Mouse (Mus musculus) midbrain, embryonic 13.5 days (tissue): Measurements from ENCODE around the gene Ubap2. TPM values are rescaled to one million over a fixed set of nuclear protein-coding genes. Genes with fewer than 3 reads are reported as not detected.

Experiments used
- ATAC-seq: fragments of 200-750 bp; cut with Nextera tagmentation; 2 replicates; pipeline ENCODE4 v1.8.0; 2017; ENCODE audit warnings: mild to moderate bottlenecking, moderate TSS enrichment, moderate library complexity
- H3K27ac ChIP-seq: fragments of 300-500 bp; sonication (generic); 2 replicates; pipeline ENCODE4 v1.5.1; 2015; ENCODE audit warnings: inconsistent platforms, mild to moderate bottlenecking, moderate library complexity
- H3K27me3 ChIP-seq: fragments of 300-500 bp; sonication (generic); 2 replicates; pipeline ENCODE4 v1.6.1; 2015; ENCODE audit warnings: mild to moderate bottlenecking, inconsistent platforms
- H3K36me3 ChIP-seq: fragments of 300-500 bp; sonication (generic); 2 replicates; pipeline ENCODE4 v1.6.1; 2015; ENCODE audit warnings: mild to moderate bottlenecking, inconsistent platforms
- H3K4me1 ChIP-seq: fragments of 300-500 bp; sonication (generic); replicated peaks from 2 replicates; pipeline ENCODE4 v1.6.1; 2015; ENCODE audit warnings: inconsistent platforms
- H3K4me2 ChIP-seq: fragments of 300-500 bp; sonication (generic); replicated peaks from 2 replicates; pipeline ENCODE4 v1.6.1; 2015; ENCODE audit warnings: moderate library complexity, mild to moderate bottlenecking, inconsistent platforms
- H3K4me3 ChIP-seq: fragments of 300-500 bp; sonication (generic); replicated peaks from 2 replicates; pipeline ENCODE4 v1.5.1; 2015; ENCODE audit warnings: mild to moderate bottlenecking, inconsistent platforms
- H3K9ac ChIP-seq: fragments of 300-500 bp; sonication (generic); replicated peaks from 2 replicates; pipeline ENCODE4 v1.6.1; 2015; ENCODE audit warnings: mild to moderate bottlenecking, inconsistent platforms
- H3K9me3 ChIP-seq: fragments of 300-500 bp; sonication (generic); 2 replicates; pipeline ENCODE4 v1.6.1; 2016; ENCODE audit warnings: mild to moderate bottlenecking, inconsistent platforms
- WGBS: fragments of 180-500 bp; shearing (Covaris S2); methylation state at CpG from one replicate; pipeline ENCODE4 v1.1.7; 2015; 5-methylcytosine and 5-hydroxymethylcytosine counted together
- polyA plus RNA-seq: library from polyadenylated mRNA; unstranded; fragments of >200 nt; fragmentation: Nextera tagmentation; extraction: Ambion mirVana; gene quantifications from 2 replicates; pipeline ENCODE4 v1.2.1, GENCODE M21; 2015

Ubap2 gene
- polyA plus RNA-seq, 1 experiment from 2014 or later: 59.7 TPM

DNA sequence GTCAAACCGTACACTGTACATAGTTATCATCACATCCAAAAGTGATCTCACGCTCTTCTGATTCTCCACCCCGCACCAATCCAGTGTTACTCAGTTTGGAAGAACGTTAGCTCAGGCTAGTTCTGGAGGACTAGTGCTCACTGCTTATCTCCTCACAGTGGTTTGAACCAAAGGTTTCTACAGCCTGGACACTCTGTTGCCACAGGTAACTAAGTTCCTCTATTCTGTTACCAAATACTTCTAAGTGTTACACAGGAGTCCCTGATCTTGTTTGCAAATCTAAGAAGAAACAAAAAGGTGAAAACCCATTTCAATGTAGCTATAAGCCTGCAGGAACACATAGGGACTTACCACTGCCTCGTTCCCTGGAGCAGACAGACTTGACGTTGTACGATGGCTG, 21.0 kb upstream of the Ubap2 start:
- Histone ChIP-seq H3K4me3 (no peak overlapping the region), H3K9ac (no peak overlapping the region), H3K27ac (no peak overlapping the region), H3K27me3 (no peaks in the 10 kb centered on the region), H3K36me3 (peaks cover 98% of the 10 kb centered on the region), H3K9me3 (no peaks in the 10 kb centered on the region), H3K4me2 (no peak overlapping the region), H3K4me1 (no peaks in the 10 kb centered on the region)
- WGBS: 95% methylated on average over 7 of the region's 7 CpGs
- ATAC-seq: no peak

- ATAC-seq: no peak
- no peaks in the 10 kb centered on the region for H3K27me3 ChIP-seq
- H3K4me2 ChIP-seq: no peak overlapping the region
- WGBS: 93% methylated on average over 11 of the region's 11 CpGs
- no peaks in the 10 kb centered on the region for H3K9me3 ChIP-seq
- H3K36me3 ChIP-seq: peaks cover 98% of the 10 kb centered on the region
- H3K9ac ChIP-seq: no peak overlapping the region
- no peak overlapping the region for H3K4me3 ChIP-seq
- no peaks in the 10 kb centered on the region for H3K4me1 ChIP-seq
- H3K27ac ChIP-seq: no peak overlapping the region
These were observed 20.6 kb upstream of the Ubap2 start for GRCm38 (mm10) chr4:41295507-41295906.

GRCm38 (mm10) chr4:41293907-41294306, 19.0 kb upstream of the Ubap2 start:
- Histone ChIP-seq H3K4me2 (no peak overlapping the region), H3K27me3 (no peaks in the 10 kb centered on the region), H3K4me1 (no peaks in the 10 kb centered on the region), H3K9me3 (no peaks in the 10 kb centered on the region), H3K27ac (no peak overlapping the region), H3K4me3 (no peak overlapping the region), H3K36me3 (peaks cover 91% of the 10 kb centered on the region), H3K9ac (no peak overlapping the region)
- ATAC-seq: no peak
- WGBS: 77% methylated on average over 4 of the region's 4 CpGs

DNA sequence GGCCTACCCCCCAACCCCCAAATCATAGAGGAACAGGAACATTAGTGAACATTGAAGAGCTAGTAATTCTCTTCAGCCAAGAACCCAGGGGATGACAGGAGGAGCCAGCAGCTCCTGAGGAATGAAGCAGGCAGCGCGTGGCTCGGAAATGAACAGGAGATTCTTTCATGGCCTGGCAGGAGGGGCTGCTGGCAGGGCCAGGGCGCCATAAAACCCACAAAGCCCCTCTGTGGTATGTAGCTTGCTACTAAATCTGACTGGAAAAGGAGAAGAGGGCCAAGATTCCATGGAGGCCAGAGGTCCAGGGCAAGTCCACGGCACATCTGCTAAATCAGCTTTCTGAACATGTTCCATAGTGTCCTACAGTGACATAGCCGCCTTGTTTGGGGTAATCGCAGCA, 14.9 kb upstream of the Ubap2 start:
- ATAC-seq: no peak
- Histone ChIP-seq H3K4me2 (no peak overlapping the region), H3K27ac (no peak overlapping the region), H3K4me1 (no peaks in the 10 kb centered on the region), H3K36me3 (peaks cover 50% of the 10 kb centered on the region), H3K9ac (no peak overlapping the region), H3K4me3 (no peak overlapping the region), H3K9me3 (no peaks in the 10 kb centered on the region), H3K27me3 (no peaks in the 10 kb centered on the region)
- 86% methylated on average over 7 of the region's 7 CpGs for WGBS

DNA sequence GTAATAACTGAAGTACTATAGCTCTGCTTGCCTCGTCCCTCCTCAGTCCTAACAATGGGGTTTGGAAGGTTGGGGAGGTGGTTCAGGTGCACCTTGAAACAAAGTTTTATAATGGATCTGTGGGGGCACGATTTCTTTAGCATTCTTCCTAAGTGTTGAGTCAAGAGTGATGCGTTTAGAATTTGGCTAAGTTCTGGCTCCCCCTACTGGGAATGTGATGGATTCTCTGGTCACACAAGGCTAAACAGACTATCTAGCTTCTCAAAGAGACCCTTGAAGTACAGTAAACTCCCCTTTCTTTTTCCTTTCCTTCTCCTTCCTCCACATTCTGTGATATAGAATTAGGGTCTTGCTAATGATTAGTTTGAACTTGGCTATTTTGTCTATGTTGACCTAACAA, 11.5 kb upstream of the Ubap2 start:
- H3K9me3 ChIP-seq: no peaks in the 10 kb centered on the region
- no peak for ATAC-seq
- 22% methylated on average over 3 of the region's 3 CpGs for WGBS
- peaks cover 18% of the 10 kb centered on the region for H3K36me3 ChIP-seq
- no peaks in the 10 kb centered on the region for H3K4me1 ChIP-seq
- no peak overlapping the region for H3K27ac ChIP-seq
- no peak overlapping the region for H3K4me2 ChIP-seq
- no peak overlapping the region for H3K4me3 ChIP-seq
- no peak overlapping the region for H3K9ac ChIP-seq
- H3K27me3 ChIP-seq: no peaks in the 10 kb centered on the region

DNA sequence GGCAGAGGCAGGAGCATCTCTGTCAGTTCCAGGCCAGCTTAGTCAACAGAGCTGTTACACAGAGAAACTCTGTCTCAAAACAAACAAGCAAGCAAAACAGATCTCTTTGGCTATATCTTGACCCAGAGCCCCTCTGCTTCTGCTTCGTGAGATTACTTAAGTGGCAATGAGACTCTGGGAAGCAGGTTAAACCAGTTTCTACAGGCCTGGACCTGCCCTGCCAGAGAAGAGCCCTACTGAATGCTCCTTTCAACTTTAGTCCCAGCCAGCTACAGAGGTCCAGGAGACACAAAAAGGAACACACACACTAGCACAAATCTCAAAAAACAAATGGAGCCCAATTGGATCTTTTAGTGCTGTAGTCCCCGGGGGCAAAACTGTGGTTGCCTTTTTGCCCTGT, 9.1 kb upstream of the Ubap2 start:
- WGBS: 85% methylated on average over 2 of the region's 2 CpGs
- Histone ChIP-seq H3K9ac (no peak overlapping the region), H3K9me3 (no peaks in the 10 kb centered on the region), H3K4me2 (no peak overlapping the region), H3K27me3 (no peaks in the 10 kb centered on the region), H3K4me1 (no peaks in the 10 kb centered on the region), H3K36me3 (no peaks in the 10 kb centered on the region), H3K27ac (no peak overlapping the region), H3K4me3 (no peak overlapping the region)
- ATAC-seq: no peak

GRCm38 (mm10) chr4:41275927-41276326, 983 bp upstream of the Ubap2 start:
- H3K4me3 ChIP-seq: peak overlapping the region; percentile 86
- H3K9me3 ChIP-seq: no peaks in the 10 kb centered on the region
- H3K9ac ChIP-seq: 0 out of 2 replicates have a peak overlapping the region, but pooled peaks have one; percentile 54
- peaks cover 4% of the 10 kb centered on the region; the same call in 1 of the 2 replicates for H3K36me3 ChIP-seq
- H3K27ac ChIP-seq: no peak overlapping the region
- peak overlapping the region; percentile 92 for H3K4me2 ChIP-seq
- WGBS: 75% methylated on average over 5 of the region's 5 CpGs
- ATAC-seq: no peak
- no peaks in the 10 kb centered on the region for H3K27me3 ChIP-seq
- peaks cover 31% of the 10 kb centered on the region for H3K4me1 ChIP-seq

- Histone ChIP-seq H3K27ac (peak overlapping the region; percentile 90), H3K27me3 (no peaks in the 10 kb centered on the region), H3K4me2 (peak overlapping the region; percentile 92), H3K9ac (peak overlapping the region; percentile 92), H3K9me3 (no peaks in the 10 kb centered on the region), H3K4me3 (peak overlapping the region; percentile 86), H3K36me3 (peaks cover 16% of the 10 kb centered on the region), H3K4me1 (peaks cover 31% of the 10 kb centered on the region)
- peak; percentile 22 for ATAC-seq
- WGBS: 3% methylated on average over 18 of the region's 18 CpGs
These were observed 466 bp downstream of the Ubap2 start for GRCm38 (mm10) chr4:41274377-41274979.

GRCm38 (mm10) chr4:41268133-41268532, 6.8 kb downstream of the Ubap2 start:
- H3K9ac ChIP-seq: no peak overlapping the region
- H3K36me3 ChIP-seq: peaks cover 38% of the 10 kb centered on the region
- no peaks in the 10 kb centered on the region for H3K9me3 ChIP-seq
- no peak for ATAC-seq
- H3K4me1 ChIP-seq: peaks cover 14% of the 10 kb centered on the region
- no peak overlapping the region for H3K4me2 ChIP-seq
- H3K4me3 ChIP-seq: no peak overlapping the region
- no peak overlapping the region for H3K27ac ChIP-seq
- H3K27me3 ChIP-seq: no peaks in the 10 kb centered on the region

DNA sequence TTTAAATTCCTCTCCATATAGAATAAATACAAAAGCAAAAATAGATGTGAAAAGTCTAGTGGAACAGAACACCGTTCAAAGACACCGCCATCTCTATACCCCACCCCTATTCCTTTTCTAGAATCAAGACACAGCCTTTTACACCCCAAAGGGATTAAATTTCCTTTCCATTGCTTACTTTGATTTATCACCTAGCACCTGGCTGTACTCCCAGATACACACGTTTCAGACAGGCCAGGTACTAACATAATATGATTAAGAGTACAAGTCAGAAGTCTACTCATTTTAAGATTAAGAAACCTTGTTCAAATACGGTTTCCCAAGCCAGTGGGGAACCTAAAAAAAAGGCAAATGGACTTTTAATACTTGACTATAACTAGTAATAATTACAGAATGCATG, 8.6 kb downstream of the Ubap2 start:
- H3K4me3 ChIP-seq: no peak overlapping the region
- no peaks in the 10 kb centered on the region for H3K27me3 ChIP-seq
- H3K36me3 ChIP-seq: peaks cover 46% of the 10 kb centered on the region
- WGBS: 91% methylated on average over 4 of the region's 4 CpGs
- ATAC-seq: no peak
- H3K4me1 ChIP-seq: no peaks in the 10 kb centered on the region
- H3K4me2 ChIP-seq: no peak overlapping the region
- H3K27ac ChIP-seq: no peak overlapping the region
- H3K9ac ChIP-seq: no peak overlapping the region
- no peaks in the 10 kb centered on the region for H3K9me3 ChIP-seq

DNA sequence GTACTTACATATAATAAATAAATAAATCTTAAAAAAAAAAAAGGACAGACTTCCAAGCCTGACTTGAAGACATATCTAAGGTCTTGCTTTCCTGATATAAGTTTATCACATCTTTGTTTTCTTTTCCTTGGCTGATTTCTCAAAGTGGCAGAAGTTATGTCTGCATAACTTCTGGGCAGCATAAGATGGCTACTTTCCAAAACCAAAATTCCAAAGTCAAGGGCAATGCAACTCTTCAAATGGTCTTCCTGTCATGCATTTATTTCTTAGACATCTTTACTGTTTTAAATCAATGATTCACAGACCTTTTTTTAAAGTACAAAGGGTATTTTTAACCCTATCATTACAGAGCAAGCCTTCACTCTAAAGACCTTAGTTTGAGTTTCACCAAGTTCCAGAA, 14.3 kb downstream of the Ubap2 start:
- Histone ChIP-seq H3K4me1 (no peaks in the 10 kb centered on the region), H3K36me3 (peaks cover 21% of the 10 kb centered on the region), H3K4me2 (no peak overlapping the region), H3K9me3 (no peaks in the 10 kb centered on the region), H3K27me3 (no peaks in the 10 kb centered on the region), H3K9ac (no peak overlapping the region), H3K4me3 (no peak overlapping the region), H3K27ac (no peak overlapping the region)
- ATAC-seq: no peak

DNA sequence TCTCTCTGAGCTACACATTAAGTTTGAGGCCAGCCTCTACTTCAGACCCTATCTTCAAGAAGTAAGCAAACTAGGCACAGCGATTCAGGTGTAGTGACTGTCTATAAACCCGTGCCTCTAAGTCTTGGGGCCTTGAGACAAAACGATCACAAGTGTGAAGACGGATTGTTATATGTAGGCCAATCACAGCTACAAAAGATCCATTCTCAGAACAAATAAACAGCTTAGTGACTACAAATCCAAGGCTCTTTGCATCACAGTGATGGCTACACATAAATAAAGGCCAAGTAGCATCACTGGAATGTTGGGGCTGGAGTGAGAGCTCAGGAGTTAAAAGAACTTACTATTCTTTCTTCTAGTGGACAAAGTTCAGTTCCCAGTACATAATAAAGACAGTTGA, 15.9 kb downstream of the Ubap2 start:
- Histone ChIP-seq H3K27me3 (no peaks in the 10 kb centered on the region), H3K4me1 (no peaks in the 10 kb centered on the region), H3K4me2 (no peak overlapping the region), H3K36me3 (peaks cover 13% of the 10 kb centered on the region), H3K9me3 (no peaks in the 10 kb centered on the region), H3K9ac (no peak overlapping the region), H3K27ac (no peak overlapping the region), H3K4me3 (no peak overlapping the region)
- WGBS: 89% methylated on average over 4 of the region's 4 CpGs
- no peak for ATAC-seq

- H3K9ac ChIP-seq: no peak overlapping the region
- H3K36me3 ChIP-seq: peaks cover 8% of the 10 kb centered on the region; the same call in 1 of the 2 replicates
- no peak for ATAC-seq
- no peaks in the 10 kb centered on the region for H3K9me3 ChIP-seq
- no peak overlapping the region for H3K4me2 ChIP-seq
- no peak overlapping the region for H3K4me3 ChIP-seq
- WGBS: 93% methylated on average over 1 of the region's 1 CpGs
- no peak overlapping the region for H3K27ac ChIP-seq
- H3K27me3 ChIP-seq: no peaks in the 10 kb centered on the region
- H3K4me1 ChIP-seq: no peaks in the 10 kb centered on the region
These were observed 17.2 kb downstream of the Ubap2 start for GRCm38 (mm10) chr4:41257752-41258151.
